Comparison of ENCODE assay signal across 10 mouse cellular contexts in genomic region chr15:43758256-43758655, GRCm38 (mm10).
DNase-seq lines count a peak whose midpoint lies in the region; ATAC-seq lines count a peak whose summit lies in the region.
"Had no signal": no experiment of that assay in that cellular context is flagged by ENCODE, and none has a peak within 500 bp of the region (broad histone marks: within the 10 kb centered on the region; RNA-seq: fewer than 3 reads in every experiment).

No protein-coding gene starts in this region.

- WGBS in kidney, embryonic 16.5 days, result 19% methylated on average over 3 of the region's 3 CpGs
- WGBS in intestine, embryonic 15.5 days, result 20% methylated on average over 3 of the region's 3 CpGs

- H3K27ac ChIP-seq in kidney, embryonic 16.5 days (ENCODE audit: low read length), result no peak overlapping the region
- H3K27ac ChIP-seq in intestine, embryonic 15.5 days, result no peak overlapping the region
- H3K27ac ChIP-seq: hindbrain, embryonic 13.5 days had no signal

- no peaks in the 10 kb centered on the region for H3K36me3 ChIP-seq in kidney, embryonic 16.5 days (ENCODE audit: insufficient read depth, low read length)
- no peaks in the 10 kb centered on the region for H3K36me3 ChIP-seq in intestine, embryonic 15.5 days
- H3K36me3 ChIP-seq: hindbrain, embryonic 13.5 days had no signal

- H3K4me2 ChIP-seq in kidney, embryonic 16.5 days (replicated peaks; ENCODE audit: low read depth, low read length), result no peak overlapping the region
- no peak overlapping the region for H3K4me2 ChIP-seq in intestine, embryonic 15.5 days (replicated peaks)
- H3K4me2 ChIP-seq: hindbrain, embryonic 13.5 days had no signal

- DNase-seq in kidney, adult 9 months, result peak; percentile 36
- peak; percentile 7 for DNase-seq in ovary, postnatal 14 days (ENCODE audit: low spot score)
- DNase-seq in ovary, adult 18-20 months (ENCODE audit: low spot score), result no peak
- peak; percentile 7 for DNase-seq in c-Kit-positive CD71-positive TER-119-negative erythroid progenitor cells, embryonic 14.5 days (ENCODE audit: low read depth)
- DNase-seq in retina, postnatal 1 day, result peak; percentile 44
- DNase-seq in urinary bladder, postnatal 36 days (ENCODE audit: low spot score in 2 of 2), result no peak

- no peak overlapping the region for H3K9ac ChIP-seq in kidney, embryonic 16.5 days (replicated peaks; ENCODE audit: low read length)
- H3K9ac ChIP-seq in intestine, embryonic 15.5 days, result no peak overlapping the region
- H3K9ac ChIP-seq: hindbrain, embryonic 13.5 days had no signal

- no peaks in the 10 kb centered on the region for H3K4me1 ChIP-seq in kidney, embryonic 16.5 days (ENCODE audit: insufficient read depth, low read length)
- H3K4me1 ChIP-seq in intestine, embryonic 15.5 days (replicated peaks), result no peaks in the 10 kb centered on the region
- H3K4me1 ChIP-seq: hindbrain, embryonic 13.5 days; megakaryocyte, embryonic 14.5 days had no signal

- no peak for ATAC-seq in kidney, embryonic 16.5 days (ENCODE audit: low FRiP score, low TSS enrichment)
- no peak for ATAC-seq in intestine, embryonic 15.5 days

- H3K27me3 ChIP-seq in kidney, embryonic 16.5 days (ENCODE audit: insufficient read depth, low read length), result no peaks in the 10 kb centered on the region
- H3K27me3 ChIP-seq in intestine, embryonic 15.5 days (replicated peaks), result no peaks in the 10 kb centered on the region
- H3K27me3 ChIP-seq: hindbrain, embryonic 13.5 days; megakaryocyte, embryonic 14.5 days had no signal

- no peak overlapping the region for H3K4me3 ChIP-seq in kidney, embryonic 16.5 days (ENCODE audit: low read length)
- no peak overlapping the region for H3K4me3 ChIP-seq in intestine, embryonic 15.5 days (replicated peaks)
- H3K4me3 ChIP-seq: hindbrain, embryonic 13.5 days; megakaryocyte, embryonic 14.5 days had no signal

- H3K9me3 ChIP-seq in kidney, embryonic 16.5 days (ENCODE audit: low read length), result no peaks in the 10 kb centered on the region
- H3K9me3 ChIP-seq in intestine, embryonic 15.5 days, result no peaks in the 10 kb centered on the region
- H3K9me3 ChIP-seq: hindbrain, embryonic 13.5 days; megakaryocyte, embryonic 14.5 days had no signal

Comparison
In these comparisons a context has a peak if more than half of its experiments do, and no peak if none do; other contexts are left out.
1. DNase-seq: peak in kidney, adult 9 months (single experiment), ovary, postnatal 14 days (single experiment), c-Kit-positive CD71-positive TER-119-negative erythroid progenitor cells, embryonic 14.5 days (single experiment) and retina, postnatal 1 day (single experiment); none in ovary, adult 18-20 months (single experiment) and urinary bladder, postnatal 36 days (0 of 2).